Mouse (Mus musculus) heart, embryonic 13.5 days (tissue): ENCODE measurements at regions not wholly inside any gene's neighbourhood (a gene's known extent, or its start where the extent isn't known, plus 50 kb on each side); places are given as distances from the start of the nearest gene placed in this dataset.
A peak's percentile ranks its signal among the peaks of the same experiment; 100 is the strongest.

Source experiments
- ATAC-seq: fragments of 200-750 bp; cut with Nextera tagmentation; 2 replicates; pipeline ENCODE4 v1.8.0; 2017; ENCODE audit warnings: moderate TSS enrichment; ENCODE audit not compliant: insufficient number of reproducible peaks, low FRiP score, low TSS enrichment; ENCODE audit errors: extremely low read depth
- H3K27ac ChIP-seq: fragments of 300-500 bp; sonication (generic); replicated peaks from 2 replicates; pipeline ENCODE4 v1.5.1; 2015; ENCODE audit warnings: moderate library complexity, mild to moderate bottlenecking, inconsistent platforms
- H3K27me3 ChIP-seq: fragments of 300-500 bp; sonication (generic); replicated peaks from 2 replicates; pipeline ENCODE4 v1.6.1; 2015; ENCODE audit warnings: mild to moderate bottlenecking, inconsistent platforms
- H3K36me3 ChIP-seq: fragments of 300-500 bp; sonication (generic); 2 replicates; pipeline ENCODE4 v1.6.1; 2015; ENCODE audit warnings: mild to moderate bottlenecking, inconsistent platforms
- H3K4me1 ChIP-seq: fragments of 300-500 bp; sonication (generic); 2 replicates; pipeline ENCODE4 v1.6.1; 2015; ENCODE audit warnings: inconsistent platforms
- H3K4me2 ChIP-seq: fragments of 300-500 bp; sonication (generic); 2 replicates; pipeline ENCODE4 v1.6.1; 2015; ENCODE audit warnings: inconsistent platforms, mild to moderate bottlenecking, moderate library complexity
- H3K4me3 ChIP-seq: fragments of 300-500 bp; sonication (generic); 2 replicates; pipeline ENCODE4 v1.5.1; 2015; ENCODE audit warnings: moderate library complexity, mild to moderate bottlenecking, inconsistent platforms
- H3K9ac ChIP-seq: fragments of 300-500 bp; sonication (generic); 2 replicates; pipeline ENCODE4 v1.6.1; 2015; ENCODE audit warnings: inconsistent platforms, mild to moderate bottlenecking, moderate library complexity
- H3K9me3 ChIP-seq: fragments of 300-500 bp; sonication (generic); 2 replicates; pipeline ENCODE4 v1.6.1; 2016; ENCODE audit warnings: inconsistent platforms
- WGBS: fragments of 180-500 bp; shearing (Covaris S2); methylation state at CpG from one replicate; pipeline ENCODE4 v1.1.7; 2015; ENCODE audit warnings: mixed read lengths; 5-methylcytosine and 5-hydroxymethylcytosine counted together

DNA sequence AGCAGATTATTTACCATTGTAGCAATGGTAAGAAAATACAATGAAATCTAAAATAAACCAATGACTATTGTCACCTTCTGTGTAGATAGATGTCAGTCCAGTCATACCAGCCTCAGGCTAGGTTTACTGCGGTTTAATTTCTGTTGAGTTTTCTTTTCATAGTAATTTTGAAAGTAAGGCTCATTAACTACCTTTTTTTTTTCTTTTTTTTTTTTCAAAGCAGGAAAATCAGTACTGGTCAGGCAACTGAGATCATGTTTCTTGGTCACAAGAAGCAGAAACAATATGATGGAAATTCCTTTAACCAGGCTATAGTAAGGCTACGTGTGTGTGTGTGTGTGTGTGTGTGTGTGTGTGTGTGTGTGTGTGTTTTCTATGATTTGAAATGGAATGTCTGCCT, 622.0 kb downstream of the Nfib start:
- Histone ChIP-seq H3K36me3 (no peaks in the 10 kb centered on the region), H3K27me3 (no peaks in the 10 kb centered on the region), H3K9me3 (no peaks in the 10 kb centered on the region), H3K4me1 (no peaks in the 10 kb centered on the region), H3K4me3 (no peak overlapping the region), H3K27ac (no peak overlapping the region), H3K4me2 (no peak overlapping the region), H3K9ac (no peak overlapping the region)
- WGBS = 81% methylated on average over 2 of the region's 2 CpGs
- ATAC-seq = no peak

- Histone ChIP-seq H3K9ac (no peak overlapping the region), H3K27ac (peak overlapping the region; percentile 66), H3K9me3 (no peaks in the 10 kb centered on the region), H3K27me3 (no peaks in the 10 kb centered on the region), H3K36me3 (no peaks in the 10 kb centered on the region), H3K4me3 (peak overlapping the region; percentile 8; the same call in 1 of the 2 replicates), H3K4me2 (peak overlapping the region; percentile 47), H3K4me1 (peaks cover 50% of the 10 kb centered on the region)
- WGBS = 11% methylated on average over 3 of the region's 3 CpGs
- 0 out of 2 replicates have a peak, but pooled peaks have one; percentile 37 for ATAC-seq
Observed at GRCm38 (mm10) chr4:82068050-82068449, 625.4 kb upstream of the Mpdz start.

DNA sequence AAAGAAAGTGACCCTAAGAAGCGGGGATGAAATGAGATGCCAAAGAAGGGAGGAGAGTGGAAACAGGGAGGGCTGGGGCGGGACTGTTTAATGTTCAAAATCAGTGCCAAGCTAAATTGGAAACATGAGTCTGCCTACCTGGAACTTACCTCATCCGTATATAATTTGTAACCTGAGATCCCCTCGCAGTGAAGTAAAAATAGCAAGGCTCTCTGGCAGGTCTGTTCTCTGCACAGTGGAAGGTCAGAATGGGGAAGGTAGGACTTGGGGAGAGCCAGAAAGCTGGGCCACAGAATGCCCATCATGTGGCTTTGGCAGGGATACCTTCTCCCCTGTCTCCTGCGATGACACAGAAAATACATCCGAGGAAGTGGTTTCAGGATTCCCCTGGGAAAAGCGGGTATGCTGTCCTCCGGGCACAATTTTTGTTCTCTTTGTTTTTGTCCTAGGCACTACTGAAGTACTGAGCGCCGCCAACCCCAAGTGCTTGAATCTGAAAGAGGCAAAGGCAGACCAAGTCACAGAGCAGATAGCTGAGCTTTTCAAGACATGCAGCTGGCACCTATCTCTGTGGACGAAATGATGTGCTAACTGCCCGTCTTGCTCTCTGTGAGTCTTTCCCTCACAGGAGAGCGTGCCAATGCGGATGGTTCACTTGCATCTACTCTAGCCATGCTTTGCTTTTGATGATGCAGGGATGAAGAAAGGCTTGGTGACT, 623.2 kb upstream of the Mpdz start:
- Histone ChIP-seq H3K4me3 (peak overlapping the region; percentile 43), H3K4me2 (peak overlapping the region; percentile 66), H3K36me3 (no peaks in the 10 kb centered on the region), H3K4me1 (peaks cover 58% of the 10 kb centered on the region), H3K9me3 (no peaks in the 10 kb centered on the region), H3K27me3 (no peaks in the 10 kb centered on the region), H3K27ac (peak overlapping the region; percentile 95), H3K9ac (peak overlapping the region; percentile 80)
- no peak; the same call in 1 of the 2 replicates for ATAC-seq
- 34% methylated on average over 14 of the region's 14 CpGs for WGBS

DNA sequence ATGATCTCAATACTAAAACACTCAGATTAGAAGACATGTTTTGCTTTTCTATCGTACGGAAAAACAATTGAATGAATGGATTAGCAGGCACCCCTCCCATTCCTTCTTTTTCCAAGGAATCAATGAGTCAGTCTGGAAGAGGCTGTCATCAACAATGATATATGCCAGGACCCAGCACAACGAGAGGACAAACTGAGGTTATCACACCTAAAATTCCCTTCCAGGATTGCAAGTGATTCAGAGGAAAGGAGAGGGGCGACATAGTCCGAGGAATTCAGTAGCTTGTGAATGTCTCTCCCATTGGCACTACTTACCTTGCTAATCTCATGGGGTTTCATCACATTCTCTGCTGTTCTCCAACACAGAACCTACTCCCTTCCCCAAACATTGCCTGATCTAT, 620.1 kb upstream of the Mpdz start:
- Histone ChIP-seq H3K9me3 (no peaks in the 10 kb centered on the region), H3K9ac (no peak overlapping the region), H3K27ac (peak overlapping the region; percentile 16; the same call in 1 of the 2 replicates), H3K4me1 (peaks cover 42% of the 10 kb centered on the region), H3K4me2 (no peak overlapping the region), H3K27me3 (no peaks in the 10 kb centered on the region), H3K36me3 (no peaks in the 10 kb centered on the region), H3K4me3 (no peak overlapping the region)
- no peak for ATAC-seq
- 20% methylated on average over 5 of the region's 5 CpGs for WGBS

- H3K4me3 ChIP-seq = no peak overlapping the region
- peaks cover 9% of the 10 kb centered on the region; the same call in 1 of the 2 replicates for H3K4me1 ChIP-seq
- no peaks in the 10 kb centered on the region for H3K36me3 ChIP-seq
- no peak for ATAC-seq
- H3K4me2 ChIP-seq = no peak overlapping the region
- WGBS = 83% methylated on average over 1 of the region's 1 CpGs
- no peaks in the 10 kb centered on the region for H3K9me3 ChIP-seq
- H3K9ac ChIP-seq = no peak overlapping the region
- H3K27me3 ChIP-seq = no peaks in the 10 kb centered on the region
- no peak overlapping the region for H3K27ac ChIP-seq
Observed at GRCm38 (mm10) chr4:82056671-82057070, 614.1 kb upstream of the Mpdz start.

DNA sequence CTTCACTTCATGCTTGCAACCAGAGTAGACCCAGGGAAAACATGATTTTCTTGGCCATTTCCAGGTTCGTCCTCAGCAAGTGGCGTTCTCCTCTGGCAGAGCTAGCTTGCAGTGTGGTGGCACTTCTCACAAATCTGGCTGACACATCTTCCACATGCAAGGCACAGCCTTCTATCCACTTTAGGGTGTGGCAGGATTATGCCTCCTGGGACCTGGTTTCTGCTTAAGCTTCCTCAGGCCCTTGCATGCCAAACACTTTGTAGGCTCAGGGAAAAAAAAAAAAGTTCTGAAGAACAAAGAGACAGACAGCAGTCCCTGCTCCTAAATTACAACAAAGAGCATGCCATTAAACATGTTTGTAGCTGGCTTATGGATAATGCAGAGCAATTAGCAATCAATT, 605.6 kb upstream of the Mpdz start:
- no peak for ATAC-seq
- 85% methylated on average over 2 of the region's 2 CpGs for WGBS
- H3K27ac ChIP-seq = no peak overlapping the region
- H3K9ac ChIP-seq = no peak overlapping the region
- H3K27me3 ChIP-seq = no peaks in the 10 kb centered on the region
- peaks cover 4% of the 10 kb centered on the region for H3K4me1 ChIP-seq
- no peaks in the 10 kb centered on the region for H3K36me3 ChIP-seq
- no peak overlapping the region for H3K4me2 ChIP-seq
- H3K9me3 ChIP-seq = no peaks in the 10 kb centered on the region
- H3K4me3 ChIP-seq = no peak overlapping the region

- no peak for ATAC-seq
- WGBS = 79% methylated on average over 1 of the region's 1 CpGs
Observed at GRCm38 (mm10) chr4:82037473-82037872, 594.9 kb upstream of the Mpdz start.

GRCm38 (mm10) chr4:82035074-82035703, 592.6 kb upstream of the Mpdz start:
- H3K36me3 ChIP-seq = no peaks in the 10 kb centered on the region
- WGBS = 36% methylated on average over 3 of the region's 3 CpGs
- H3K4me3 ChIP-seq = no peak overlapping the region
- H3K4me2 ChIP-seq = no peak overlapping the region
- peaks cover 6% of the 10 kb centered on the region for H3K4me1 ChIP-seq
- no peak overlapping the region for H3K27ac ChIP-seq
- no peaks in the 10 kb centered on the region for H3K9me3 ChIP-seq
- H3K9ac ChIP-seq = 0 out of 2 replicates have a peak overlapping the region, but pooled peaks have one; percentile 40
- ATAC-seq = no peak
- no peaks in the 10 kb centered on the region for H3K27me3 ChIP-seq

More at GRCm38 (mm10) chr4:82037473-82037872, 594.9 kb upstream of the Mpdz start:
- Histone ChIP-seq H3K27me3 (no peaks in the 10 kb centered on the region), H3K4me3 (no peak overlapping the region), H3K36me3 (no peaks in the 10 kb centered on the region), H3K4me2 (no peak overlapping the region), H3K9me3 (no peaks in the 10 kb centered on the region), H3K9ac (no peak overlapping the region), H3K4me1 (peaks cover 6% of the 10 kb centered on the region), H3K27ac (no peak overlapping the region)

DNA sequence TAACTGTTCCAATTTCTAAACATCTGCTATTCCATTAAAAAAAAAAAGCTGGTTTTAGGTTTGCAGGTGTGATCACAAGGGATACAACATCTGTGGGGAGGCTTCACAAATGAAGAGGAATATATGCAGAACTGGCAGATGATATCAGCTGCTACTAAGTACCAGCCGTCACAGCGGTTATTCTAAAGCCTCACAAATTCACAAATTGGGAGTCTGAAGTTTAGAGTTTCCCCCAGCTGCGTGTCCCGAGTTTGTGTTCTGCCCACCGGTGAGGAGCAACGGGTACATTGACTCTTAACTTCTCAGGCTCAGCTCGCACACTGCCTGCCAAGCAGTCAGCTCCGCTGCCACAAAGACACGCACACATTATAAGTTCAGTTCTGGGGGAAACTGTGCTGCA, 586.6 kb upstream of the Mpdz start:
- H3K27me3 ChIP-seq = no peaks in the 10 kb centered on the region
- no peaks in the 10 kb centered on the region for H3K36me3 ChIP-seq
- peaks cover 34% of the 10 kb centered on the region for H3K4me1 ChIP-seq
- H3K4me3 ChIP-seq = no peak overlapping the region
- H3K27ac ChIP-seq = no peak overlapping the region
- no peaks in the 10 kb centered on the region for H3K9me3 ChIP-seq
- no peak overlapping the region for H3K4me2 ChIP-seq
- WGBS = 88% methylated on average over 9 of the region's 9 CpGs
- no peak overlapping the region for H3K9ac ChIP-seq
- ATAC-seq = no peak

GRCm38 (mm10) chr4:82027447-82027881, 584.8 kb upstream of the Mpdz start:
- ATAC-seq = no peak
- WGBS = 55% methylated on average over 9 of the region's 9 CpGs
- Histone ChIP-seq H3K4me1 (peaks cover 43% of the 10 kb centered on the region), H3K9ac (no peak overlapping the region), H3K36me3 (no peaks in the 10 kb centered on the region), H3K4me3 (no peak overlapping the region), H3K4me2 (no peak overlapping the region), H3K27ac (no peak overlapping the region), H3K9me3 (no peaks in the 10 kb centered on the region), H3K27me3 (no peaks in the 10 kb centered on the region)

- Histone ChIP-seq H3K4me2 (no peak overlapping the region), H3K9me3 (no peaks in the 10 kb centered on the region), H3K9ac (no peak overlapping the region), H3K4me1 (peaks cover 29% of the 10 kb centered on the region), H3K4me3 (no peak overlapping the region), H3K27me3 (no peaks in the 10 kb centered on the region), H3K27ac (peak overlapping the region; percentile 65), H3K36me3 (no peaks in the 10 kb centered on the region)
- no peak for ATAC-seq
- 88% methylated on average over 6 of the region's 6 CpGs for WGBS
Observed at GRCm38 (mm10) chr4:82001406-82001732, 558.8 kb upstream of the Mpdz start.
